Mouse (Mus musculus): ENCODE measurements around the gene Ttc1.

GRCm38 (mm10) chr11:43682415-43683217 lies 65.2 kb downstream of the Ttc1 start:
- TF ChIP-seq EP300 (IDR thresholded peaks at IDR 0.05; ENCODE audit: low read depth) (no peak), CTCF (IDR thresholded peaks at IDR 0.05; ENCODE audit: low read depth) (no peak)

All from heart, postnatal 0 days (tissue).